Mouse (Mus musculus): Measurements from ENCODE around the gene Nucks1. TPM values are rescaled to one million over a fixed set of nuclear protein-coding genes. Genes with fewer than 3 reads are reported as not detected.

Gene Nucks1
- 59.4 and 66.7 TPM in 2 replicates for polyA plus RNA-seq (2015; fragmentation: Nextera tagmentation; extraction: Ambion mirVana)

- H3K27me3 ChIP-seq (replicated peaks; ENCODE audit: control insufficient read depth, insufficient read depth, low read length): peaks cover 13% of the 10 kb centered on the region
- H3K4me1 ChIP-seq (replicated peaks; ENCODE audit: control insufficient read depth, insufficient read depth, low read length): peaks cover 16% of the 10 kb centered on the region
- peak within 1 kb of the TSS; percentile 99 for H3K27ac ChIP-seq (ENCODE audit: low read length)
- no peaks in the 10 kb centered on the region for H3K36me3 ChIP-seq (ENCODE audit: control insufficient read depth, insufficient read depth)
- H3K4me3 ChIP-seq (replicated peaks; ENCODE audit: low read length): peak within 1 kb of the TSS; percentile 96
- no peaks in the 10 kb centered on the region for H3K9me3 ChIP-seq (ENCODE audit: control insufficient read depth, low read length)
- peak; percentile 99 for ATAC-seq
- H3K9ac ChIP-seq (replicated peaks; ENCODE audit: low read depth, low read length): peak within 1 kb of the TSS; percentile 94
- H3K4me2 ChIP-seq (ENCODE audit: low read length): peak within 1 kb of the TSS; percentile 79
- under 1% methylated on average over 35 of the region's 35 CpGs for WGBS
These were observed at the start of gene Nucks1 for GRCm38 (mm10) chr1:131910001-131910648. TSS of gene Nucks1 (plus strand) at chr1:131910534.

DNA sequence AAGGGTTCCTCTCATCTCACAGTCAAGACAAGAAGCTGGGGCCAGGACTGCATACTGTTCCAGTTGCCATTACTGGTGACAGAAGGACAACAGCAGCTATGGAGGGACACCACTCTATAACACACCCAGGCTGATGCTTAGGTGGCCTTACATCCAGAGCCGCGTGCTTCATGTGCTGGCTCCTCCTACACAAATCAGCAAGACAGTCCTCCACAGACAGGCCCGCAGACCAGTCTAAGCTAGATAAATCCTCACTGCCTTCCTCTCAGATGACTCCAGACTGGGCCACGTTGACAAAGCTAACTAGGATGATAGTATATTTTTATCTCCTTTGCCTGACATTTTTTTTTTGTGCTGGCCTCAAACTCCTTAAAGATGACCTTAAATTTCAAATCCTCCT, 48.5 kb upstream of the Nucks1 start:
- H3K36me3 ChIP-seq (ENCODE audit: control insufficient read depth, insufficient read depth): no peaks in the 10 kb centered on the region

GRCm38 (mm10) chr1:131865596-131865995, 44.7 kb upstream of the Nucks1 start:
- WGBS: 84% methylated on average over 5 of the region's 5 CpGs
- H3K27me3 ChIP-seq (replicated peaks; ENCODE audit: control insufficient read depth, insufficient read depth, low read length): no peaks in the 10 kb centered on the region

More for the DNA sequence above, 48.5 kb upstream of the Nucks1 start:
- no peak overlapping the region for H3K9ac ChIP-seq (replicated peaks; ENCODE audit: low read depth, low read length)
- no peaks in the 10 kb centered on the region for H3K27me3 ChIP-seq (replicated peaks; ENCODE audit: control insufficient read depth, insufficient read depth, low read length)
- ATAC-seq: no peak
- WGBS: 87% methylated on average over 4 of the region's 4 CpGs
- no peaks in the 10 kb centered on the region for H3K4me1 ChIP-seq (replicated peaks; ENCODE audit: control insufficient read depth, insufficient read depth, low read length)
- H3K27ac ChIP-seq (ENCODE audit: low read length): no peak overlapping the region
- H3K4me3 ChIP-seq (replicated peaks; ENCODE audit: low read length): no peak overlapping the region
- no peaks in the 10 kb centered on the region for H3K9me3 ChIP-seq (ENCODE audit: control insufficient read depth, low read length)
- H3K4me2 ChIP-seq (ENCODE audit: low read length): no peak overlapping the region

GRCm38 (mm10) chr1:131866304-131866999, 43.9 kb upstream of the Nucks1 start:
- ATAC-seq: peak; percentile 43
- Histone ChIP-seq H3K4me2 (ENCODE audit: low read length) (no peak overlapping the region), H3K27me3 (replicated peaks; ENCODE audit: control insufficient read depth, insufficient read depth, low read length) (no peaks in the 10 kb centered on the region), H3K4me1 (replicated peaks; ENCODE audit: control insufficient read depth, insufficient read depth, low read length) (peaks cover 3% of the 10 kb centered on the region), H3K27ac (ENCODE audit: low read length) (no peak overlapping the region), H3K9ac (replicated peaks; ENCODE audit: low read depth, low read length) (no peak overlapping the region), H3K36me3 (ENCODE audit: control insufficient read depth, insufficient read depth) (no peaks in the 10 kb centered on the region), H3K9me3 (ENCODE audit: control insufficient read depth, low read length) (no peaks in the 10 kb centered on the region), H3K4me3 (replicated peaks; ENCODE audit: low read length) (no peak overlapping the region; the same call in 1 of the 2 replicates)
- WGBS: 81% methylated on average over 6 of the region's 6 CpGs

More at GRCm38 (mm10) chr1:131865596-131865995, 44.7 kb upstream of the Nucks1 start:
- no peaks in the 10 kb centered on the region for H3K36me3 ChIP-seq (ENCODE audit: control insufficient read depth, insufficient read depth)
- H3K4me2 ChIP-seq (ENCODE audit: low read length): no peak overlapping the region
- H3K27ac ChIP-seq (ENCODE audit: low read length): no peak overlapping the region
- ATAC-seq: no peak
- no peak overlapping the region for H3K4me3 ChIP-seq (replicated peaks; ENCODE audit: low read length)
- H3K9me3 ChIP-seq (ENCODE audit: control insufficient read depth, low read length): no peaks in the 10 kb centered on the region
- H3K9ac ChIP-seq (replicated peaks; ENCODE audit: low read depth, low read length): no peak overlapping the region
- H3K4me1 ChIP-seq (replicated peaks; ENCODE audit: control insufficient read depth, insufficient read depth, low read length): peaks cover 3% of the 10 kb centered on the region

DNA sequence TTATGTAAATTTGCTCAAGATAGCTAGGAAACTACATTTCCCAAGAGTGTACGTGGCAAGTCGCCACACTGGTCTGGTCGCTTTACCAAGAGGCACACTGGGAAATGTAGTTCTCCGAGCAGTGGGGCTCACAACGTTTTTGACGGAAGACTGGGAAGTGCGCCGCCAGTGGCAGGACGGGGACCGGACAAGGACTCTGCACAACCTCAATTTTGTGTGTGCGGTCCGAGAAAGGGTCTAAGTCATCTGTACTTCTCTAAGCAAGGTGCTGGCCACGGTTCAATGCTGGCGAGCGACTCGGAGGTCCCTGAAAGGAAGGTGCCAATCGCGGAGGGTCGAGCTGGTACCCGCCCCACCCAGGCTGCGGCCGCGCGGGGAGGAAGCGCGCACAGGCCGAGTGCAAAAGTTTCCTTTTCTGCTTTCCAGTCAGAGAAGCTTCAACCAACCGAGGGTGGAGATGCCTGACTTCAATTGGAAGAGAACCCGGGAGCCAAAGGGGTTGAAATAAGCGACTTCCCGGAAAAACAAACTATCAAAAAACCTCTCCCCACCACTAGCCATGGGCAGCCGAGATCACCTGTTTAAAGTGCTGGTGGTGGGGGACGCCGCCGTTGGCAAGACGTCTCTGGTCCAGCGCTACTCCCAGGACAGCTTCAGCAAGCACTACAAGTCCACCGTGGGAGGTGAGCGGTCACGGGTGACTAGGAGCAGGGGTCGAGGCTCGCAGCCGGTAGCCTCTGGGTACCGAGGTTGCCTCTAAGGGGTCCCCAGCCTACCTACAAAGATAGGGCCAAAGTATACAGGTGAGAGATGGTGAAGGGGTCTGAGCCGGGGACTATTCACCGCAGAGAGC, 43.0 kb upstream of the Nucks1 start, which contains the start of gene Rab29:
Gene Rab29, plus strand, starts transcription at position 132 of the 853 bp plus-strand sequence.
- Histone ChIP-seq H3K9me3 (ENCODE audit: control insufficient read depth, low read length) (no peaks in the 10 kb centered on the region), H3K36me3 (ENCODE audit: control insufficient read depth, insufficient read depth) (no peaks in the 10 kb centered on the region), H3K27ac (ENCODE audit: low read length) (no peak within 1 kb of the TSS), H3K4me3 (replicated peaks; ENCODE audit: low read length) (peak within 1 kb of the TSS; percentile 63), H3K9ac (replicated peaks; ENCODE audit: low read depth, low read length) (peak within 1 kb of the TSS; percentile 61), H3K4me2 (ENCODE audit: low read length) (peak within 1 kb of the TSS; percentile 89), H3K27me3 (replicated peaks; ENCODE audit: control insufficient read depth, insufficient read depth, low read length) (no peaks in the 10 kb centered on the region), H3K4me1 (replicated peaks; ENCODE audit: control insufficient read depth, insufficient read depth, low read length) (peaks cover 3% of the 10 kb centered on the region)
- peak; percentile 98 for ATAC-seq
- 1% methylated on average over 46 of the region's 46 CpGs for WGBS

GRCm38 (mm10) chr1:131867946-131868290, 42.4 kb upstream of the Nucks1 start:
- H3K27ac ChIP-seq (ENCODE audit: low read length): no peak overlapping the region
- no peaks in the 10 kb centered on the region for H3K9me3 ChIP-seq (ENCODE audit: control insufficient read depth, low read length)
- H3K9ac ChIP-seq (replicated peaks; ENCODE audit: low read depth, low read length): peak overlapping the region; percentile 61; the same call in 1 of the 2 replicates
- ATAC-seq: no peak
- H3K4me2 ChIP-seq (ENCODE audit: low read length): peak overlapping the region; percentile 89
- no peaks in the 10 kb centered on the region for H3K27me3 ChIP-seq (replicated peaks; ENCODE audit: control insufficient read depth, insufficient read depth, low read length)
- peaks cover 3% of the 10 kb centered on the region for H3K4me1 ChIP-seq (replicated peaks; ENCODE audit: control insufficient read depth, insufficient read depth, low read length)
- peak overlapping the region; percentile 63 for H3K4me3 ChIP-seq (replicated peaks; ENCODE audit: low read length)
- 29% methylated on average over 10 of the region's 10 CpGs for WGBS
- no peaks in the 10 kb centered on the region for H3K36me3 ChIP-seq (ENCODE audit: control insufficient read depth, insufficient read depth)

DNA sequence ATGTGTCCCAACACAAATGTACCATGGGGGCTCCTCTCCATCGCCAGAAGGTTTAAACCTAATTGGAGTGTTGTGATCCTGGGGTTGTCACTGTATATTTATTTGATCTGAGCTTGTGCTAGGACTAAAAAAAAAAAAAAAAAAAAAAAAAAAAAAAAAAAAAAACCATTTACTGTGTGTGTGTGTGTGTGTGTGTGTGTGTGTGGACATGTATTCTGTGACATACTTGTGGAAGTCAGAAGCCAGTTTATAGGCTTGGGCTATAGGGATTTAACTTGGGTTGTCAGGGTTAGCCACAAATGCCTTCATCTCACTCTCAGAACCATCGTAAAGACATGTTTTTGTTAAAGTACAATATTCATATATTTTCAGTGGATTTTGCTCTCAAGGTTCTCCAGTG, 40.8 kb upstream of the Nucks1 start:
- H3K4me3 ChIP-seq (replicated peaks; ENCODE audit: low read length): no peak overlapping the region
- H3K4me1 ChIP-seq (replicated peaks; ENCODE audit: control insufficient read depth, insufficient read depth, low read length): peaks cover 3% of the 10 kb centered on the region
- H3K36me3 ChIP-seq (ENCODE audit: control insufficient read depth, insufficient read depth): no peaks in the 10 kb centered on the region
- no peak for ATAC-seq
- WGBS: 84% methylated on average over 2 of the region's 2 CpGs
- no peaks in the 10 kb centered on the region for H3K9me3 ChIP-seq (ENCODE audit: control insufficient read depth, low read length)
- H3K27me3 ChIP-seq (replicated peaks; ENCODE audit: control insufficient read depth, insufficient read depth, low read length): no peaks in the 10 kb centered on the region
- no peak overlapping the region for H3K4me2 ChIP-seq (ENCODE audit: low read length)
- no peak overlapping the region for H3K9ac ChIP-seq (replicated peaks; ENCODE audit: low read depth, low read length)
- no peak overlapping the region for H3K27ac ChIP-seq (ENCODE audit: low read length)

GRCm38 (mm10) chr1:131872856-131873255, 37.5 kb upstream of the Nucks1 start:
- H3K27me3 ChIP-seq (replicated peaks; ENCODE audit: control insufficient read depth, insufficient read depth, low read length): no peaks in the 10 kb centered on the region
- no peak overlapping the region for H3K4me3 ChIP-seq (replicated peaks; ENCODE audit: low read length)
- no peak for ATAC-seq
- 68% methylated on average over 1 of the region's 1 CpGs for WGBS
- no peaks in the 10 kb centered on the region for H3K36me3 ChIP-seq (ENCODE audit: control insufficient read depth, insufficient read depth)
- no peak overlapping the region for H3K27ac ChIP-seq (ENCODE audit: low read length)
- no peaks in the 10 kb centered on the region; the same call in 1 of the 2 replicates for H3K4me1 ChIP-seq (replicated peaks; ENCODE audit: control insufficient read depth, insufficient read depth, low read length)
- H3K9me3 ChIP-seq (ENCODE audit: control insufficient read depth, low read length): no peaks in the 10 kb centered on the region
- H3K9ac ChIP-seq (replicated peaks; ENCODE audit: low read depth, low read length): no peak overlapping the region
- no peak overlapping the region for H3K4me2 ChIP-seq (ENCODE audit: low read length)

DNA sequence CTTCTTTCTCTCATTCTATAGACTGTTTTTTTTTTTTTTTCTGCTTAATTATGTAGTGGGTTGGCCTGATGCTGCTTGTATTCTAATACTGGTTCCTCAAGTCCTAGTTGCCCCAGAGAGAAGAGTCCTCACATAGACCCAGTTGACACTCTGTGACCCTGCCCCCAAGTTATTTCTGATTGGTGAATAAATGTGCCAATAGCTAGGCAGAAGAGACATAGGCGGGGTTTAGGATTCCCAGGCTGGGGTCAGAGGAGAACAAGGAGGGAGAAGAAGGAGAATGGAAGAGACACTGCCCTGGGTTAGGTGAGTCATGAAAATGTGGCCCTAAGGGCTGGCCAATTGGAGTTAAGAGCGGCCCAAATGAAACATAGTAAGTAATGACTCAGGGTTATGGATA, 30.5 kb upstream of the Nucks1 start:
- Histone ChIP-seq H3K4me3 (replicated peaks; ENCODE audit: low read length) (no peak overlapping the region), H3K4me1 (replicated peaks; ENCODE audit: control insufficient read depth, insufficient read depth, low read length) (no peaks in the 10 kb centered on the region), H3K27me3 (replicated peaks; ENCODE audit: control insufficient read depth, insufficient read depth, low read length) (no peaks in the 10 kb centered on the region), H3K4me2 (ENCODE audit: low read length) (no peak overlapping the region), H3K9ac (replicated peaks; ENCODE audit: low read depth, low read length) (no peak overlapping the region), H3K27ac (ENCODE audit: low read length) (no peak overlapping the region), H3K36me3 (ENCODE audit: control insufficient read depth, insufficient read depth) (no peaks in the 10 kb centered on the region), H3K9me3 (ENCODE audit: control insufficient read depth, low read length) (no peaks in the 10 kb centered on the region)
- ATAC-seq: no peak
- 81% methylated on average over 2 of the region's 2 CpGs for WGBS
